Mouse (Mus musculus) embryonic facial prominence, embryonic 14.5 days (tissue): Measurements from ENCODE around the gene Faiml. TPM values are rescaled to one million over a fixed set of nuclear protein-coding genes. Genes with fewer than 3 reads are reported as not detected.
A peak's percentile ranks its signal among the peaks of the same experiment; 100 is the strongest.

Experiments used
- ATAC-seq: fragments of 200-750 bp; cut with Nextera tagmentation; 2 replicates; pipeline ENCODE4 v1.8.0; 2017; ENCODE audit warnings: low read depth, moderate number of reproducible peaks, moderate TSS enrichment
- DNase-seq: peaks from one replicate; pipeline ENCODE4 v3.0.0-alpha.2; 2015; ENCODE audit warnings: low spot score
- H3K27ac ChIP-seq: fragments of 300-500 bp; sonication (generic); replicated peaks from 2 replicates; pipeline ENCODE4 v1.5.1; 2014; ENCODE audit warnings: low read depth, mild to moderate bottlenecking, low read length, moderate library complexity
- H3K27me3 ChIP-seq: fragments of 300-500 bp; sonication (generic); replicated peaks from 2 replicates; pipeline ENCODE4 v1.6.1; 2014; ENCODE audit warnings: low read length; ENCODE audit not compliant: control insufficient read depth, insufficient read depth
- H3K36me3 ChIP-seq: fragments of 300-500 bp; sonication (generic); 2 replicates; pipeline ENCODE4 v1.6.1; 2014; ENCODE audit warnings: low read length, mixed read lengths; ENCODE audit not compliant: control insufficient read depth, insufficient read depth
- H3K4me1 ChIP-seq: fragments of 300-500 bp; sonication (generic); 2 replicates; pipeline ENCODE4 v1.6.1; 2014; ENCODE audit warnings: antibody characterized with exemption, low read length; ENCODE audit not compliant: control insufficient read depth, insufficient read depth
- H3K4me2 ChIP-seq: fragments of 300-500 bp; sonication (generic); 2 replicates; pipeline ENCODE4 v1.6.1; 2014; ENCODE audit warnings: low read depth, mild to moderate bottlenecking, low read length, moderate library complexity, mixed read lengths
- H3K4me3 ChIP-seq: fragments of 300-500 bp; sonication (generic); 2 replicates; pipeline ENCODE4 v1.5.1; 2014; ENCODE audit warnings: low read depth, mild to moderate bottlenecking, low read length
- H3K9ac ChIP-seq: fragments of 300-500 bp; sonication (generic); 2 replicates; pipeline ENCODE4 v1.6.1; 2014; ENCODE audit warnings: low read depth, mild to moderate bottlenecking, low read length, moderate library complexity, mixed read lengths
- H3K9me3 ChIP-seq: fragments of 300-500 bp; sonication (generic); 2 replicates; pipeline ENCODE4 v1.6.1; 2016; ENCODE audit warnings: low read length; ENCODE audit not compliant: control insufficient read depth
- WGBS: fragments of 180-500 bp; shearing (Covaris S2); extraction: QIAGEN DNeasy Blood & Tissue Kit; methylation state at CpG from one replicate; pipeline ENCODE4 v1.1.7; 2014; 5-methylcytosine and 5-hydroxymethylcytosine counted together
- polyA plus RNA-seq: library from polyadenylated mRNA; unstranded; fragments of >200 nt; fragmentation: Nextera tagmentation; extraction: Ambion mirVana; gene quantifications from 2 replicates; pipeline ENCODE4 v1.2.1, GENCODE M21; 2014

Faiml gene
- polyA plus RNA-seq, 1 experiment from 2014 or later = not detected

DNA sequence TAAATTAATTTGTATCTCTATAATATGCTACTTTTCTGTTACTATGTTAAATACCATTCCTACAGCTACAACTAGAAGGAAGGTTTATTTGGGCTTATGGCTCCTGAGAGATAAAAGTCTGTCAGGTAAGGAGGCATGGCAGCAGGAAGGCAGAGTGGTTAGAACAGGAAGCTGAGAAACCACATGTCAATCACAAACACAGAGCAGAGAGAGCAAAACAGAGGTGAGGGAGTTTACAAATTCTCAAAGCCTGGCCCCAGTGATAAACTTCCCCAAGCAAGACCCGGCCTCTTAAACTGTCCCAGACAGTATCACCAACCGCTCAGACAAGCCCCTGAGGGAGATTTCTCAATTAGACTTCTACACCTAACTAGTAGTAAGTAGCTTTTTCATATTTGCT lies 20.9 kb downstream of the Faiml start:
- H3K4me1 ChIP-seq = no peaks in the 10 kb centered on the region
- ATAC-seq (no peak), DNase-seq (no peak)
- H3K4me2 ChIP-seq = no peak overlapping the region
- WGBS = 57% methylated on average over 2 of the region's 2 CpGs
- H3K4me3 ChIP-seq = no peak overlapping the region
- no peaks in the 10 kb centered on the region for H3K27me3 ChIP-seq
- H3K36me3 ChIP-seq = no peaks in the 10 kb centered on the region
- no peak overlapping the region for H3K27ac ChIP-seq
- no peaks in the 10 kb centered on the region for H3K9me3 ChIP-seq
- H3K9ac ChIP-seq = no peak overlapping the region

DNA sequence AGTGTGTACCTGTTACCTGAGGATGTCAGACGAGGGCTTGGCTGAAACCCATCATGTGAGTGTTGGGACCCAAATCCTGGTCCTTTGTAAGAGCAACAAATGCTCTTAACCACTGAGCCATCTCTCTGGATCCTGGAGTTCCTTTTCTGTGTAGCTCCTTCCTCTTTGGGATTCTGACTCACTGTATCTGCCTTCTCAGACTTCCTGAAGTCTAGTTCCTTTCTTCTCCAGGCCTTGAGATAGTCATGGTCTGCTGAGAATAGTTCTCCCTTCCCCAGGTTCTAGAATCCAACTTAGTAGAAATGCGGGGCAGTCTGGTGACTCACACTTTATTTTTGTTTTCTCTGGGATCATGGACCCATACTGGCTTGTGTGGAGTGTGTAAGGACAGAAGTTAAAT lies 24.4 kb downstream of the Faiml start:
- H3K4me3 ChIP-seq = no peak overlapping the region
- H3K9ac ChIP-seq = no peak overlapping the region

DNA sequence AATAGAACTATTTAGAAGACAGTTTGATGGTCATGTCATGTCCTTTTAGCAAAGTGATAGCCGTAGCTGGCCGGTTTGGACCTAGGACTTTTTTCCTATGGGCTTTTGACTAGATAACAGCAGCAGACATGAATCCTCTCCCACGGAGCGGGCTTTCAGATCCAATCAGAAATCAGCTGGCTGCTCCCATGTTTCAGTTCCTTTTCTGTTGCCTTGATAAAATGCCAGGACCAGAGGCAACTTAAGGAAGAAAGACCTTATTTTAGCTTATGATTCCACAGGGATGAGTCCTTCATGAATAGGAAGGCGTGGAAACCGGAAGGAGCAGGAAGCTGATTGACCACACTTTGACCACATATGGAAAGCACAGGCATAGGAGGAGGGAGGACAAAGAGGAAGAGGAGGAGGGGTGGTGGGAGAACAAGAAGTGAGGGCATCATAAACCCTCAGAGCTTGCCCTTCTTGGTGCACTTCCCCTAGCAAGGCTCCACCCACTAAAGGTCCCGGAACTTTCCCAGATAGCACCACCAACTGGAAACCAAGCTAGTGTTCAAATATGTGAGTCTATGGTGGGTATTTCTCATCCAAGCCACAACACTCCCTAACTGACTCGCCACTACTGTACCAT lies 53.9 kb downstream of the Faiml start:
- Histone ChIP-seq H3K4me1 (no peaks in the 10 kb centered on the region), H3K4me3 (no peak overlapping the region), H3K36me3 (no peaks in the 10 kb centered on the region), H3K9ac (no peak overlapping the region), H3K4me2 (no peak overlapping the region), H3K9me3 (no peaks in the 10 kb centered on the region), H3K27me3 (no peaks in the 10 kb centered on the region), H3K27ac (no peak overlapping the region)
- ATAC-seq = no peak
- 80% methylated on average over 8 of the region's 8 CpGs for WGBS
- DNase-seq = peak; percentile 4

More for the DNA sequence above, 24.4 kb downstream of the Faiml start:
- 68% methylated on average over 2 of the region's 2 CpGs for WGBS
- no peak for ATAC-seq
- no peak overlapping the region for H3K4me2 ChIP-seq
- H3K27me3 ChIP-seq = no peaks in the 10 kb centered on the region
- H3K4me1 ChIP-seq = no peaks in the 10 kb centered on the region
- H3K27ac ChIP-seq = no peak overlapping the region
- H3K9me3 ChIP-seq = no peaks in the 10 kb centered on the region
- DNase-seq = no peak
- H3K36me3 ChIP-seq = no peaks in the 10 kb centered on the region

DNA sequence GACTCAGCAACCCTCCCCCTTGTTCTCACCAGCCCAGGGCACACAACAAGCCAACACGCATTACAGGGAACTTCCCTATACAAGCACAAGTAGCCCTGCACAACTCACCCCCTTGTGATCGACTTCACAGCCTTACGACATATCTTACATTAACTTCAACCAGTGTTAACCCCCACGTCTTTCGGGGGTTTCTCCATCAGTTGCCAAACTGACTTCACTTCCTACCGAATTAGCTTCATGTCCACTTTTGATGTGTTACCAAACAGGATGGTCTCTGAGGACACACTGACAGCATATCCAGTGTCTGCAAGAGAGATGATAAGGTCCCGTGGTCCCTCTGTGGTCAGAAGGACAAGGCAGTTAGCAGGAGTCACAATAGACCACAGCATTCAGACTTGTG lies 54.9 kb downstream of the Faiml start:
- Histone ChIP-seq H3K9ac (no peak overlapping the region), H3K4me1 (no peaks in the 10 kb centered on the region), H3K27ac (no peak overlapping the region), H3K27me3 (no peaks in the 10 kb centered on the region), H3K9me3 (no peaks in the 10 kb centered on the region), H3K4me2 (no peak overlapping the region), H3K36me3 (no peaks in the 10 kb centered on the region), H3K4me3 (no peak overlapping the region)
- WGBS = 88% methylated on average over 7 of the region's 7 CpGs
- ATAC-seq = no peak
- DNase-seq = no peak

DNA sequence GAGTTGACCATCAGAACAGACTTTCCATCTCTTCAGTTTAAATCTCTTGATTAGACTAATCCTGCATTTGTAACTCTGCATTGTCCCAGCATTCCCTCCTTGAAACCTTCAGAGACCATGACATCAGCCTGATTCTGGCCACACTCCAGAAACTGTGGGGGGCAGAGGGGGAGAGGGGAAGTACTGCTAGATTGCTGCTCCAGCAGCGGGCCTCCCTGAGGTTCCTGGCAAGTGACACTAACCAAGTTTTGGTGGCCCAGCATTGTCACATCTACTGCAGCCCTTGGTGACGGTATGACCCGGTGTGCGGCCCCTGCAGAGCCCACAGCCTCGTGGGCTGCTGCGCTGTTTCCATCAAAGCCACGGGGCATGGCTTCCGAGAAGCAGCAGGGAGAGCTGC lies 56.8 kb downstream of the Faiml start:
- ATAC-seq (no peak), DNase-seq (peak; percentile 8)
- WGBS = 34% methylated on average over 7 of the region's 8 CpGs
- Histone ChIP-seq H3K4me3 (no peak overlapping the region), H3K27me3 (no peaks in the 10 kb centered on the region), H3K4me1 (no peaks in the 10 kb centered on the region), H3K4me2 (no peak overlapping the region), H3K9me3 (no peaks in the 10 kb centered on the region), H3K36me3 (no peaks in the 10 kb centered on the region), H3K9ac (no peak overlapping the region), H3K27ac (no peak overlapping the region)

Other genes with a start within 250 kb of the Faiml start
- not detected in 2 replicates for gene Gm1123, start 201.5 kb downstream of the Faiml start, polyA plus RNA-seq
- 1.3 and 1.6 TPM in 2 replicates for gene Pik3cb, start 96.6 kb downstream of the Faiml start, polyA plus RNA-seq
- 22.2 and 27.3 TPM in 2 replicates for gene Cep70, start 6.1 kb upstream of the Faiml start, polyA plus RNA-seq
- 0.84 and 0.90 TPM in 2 replicates for gene Esyt3, start 121.3 kb upstream of the Faiml start, polyA plus RNA-seq
- gene Mras, start 200.1 kb upstream of the Faiml start, polyA plus RNA-seq = 22.9 and 30.6 TPM in 2 replicates
- gene Nme9, start 214.2 kb upstream of the Faiml start, polyA plus RNA-seq = 0.41 and 3.3 TPM in 2 replicates